Mouse (Mus musculus) heart, adult 10 weeks (tissue): ENCODE data around the gene Echdc3. TPM values are rescaled to one million over a fixed set of nuclear protein-coding genes. Genes with fewer than 3 reads are reported as not detected.

ENCODE experiments used
- polyA plus RNA-seq: library from polyadenylated mRNA; stranded (reverse); fragments of 350-450 nt; fragmentation: Illumina TruSeq; extraction: RNeasy Lipid Tissue Mini Kit (QIAGEN cat#74804); gene quantifications from one replicate; pipeline ENCODE4 v1.2.3, GENCODE M21; 2014; ENCODE audit warnings: low read depth, low replicate concordance

The Echdc3 gene
- polyA plus RNA-seq: 36.5 TPM

DNA sequence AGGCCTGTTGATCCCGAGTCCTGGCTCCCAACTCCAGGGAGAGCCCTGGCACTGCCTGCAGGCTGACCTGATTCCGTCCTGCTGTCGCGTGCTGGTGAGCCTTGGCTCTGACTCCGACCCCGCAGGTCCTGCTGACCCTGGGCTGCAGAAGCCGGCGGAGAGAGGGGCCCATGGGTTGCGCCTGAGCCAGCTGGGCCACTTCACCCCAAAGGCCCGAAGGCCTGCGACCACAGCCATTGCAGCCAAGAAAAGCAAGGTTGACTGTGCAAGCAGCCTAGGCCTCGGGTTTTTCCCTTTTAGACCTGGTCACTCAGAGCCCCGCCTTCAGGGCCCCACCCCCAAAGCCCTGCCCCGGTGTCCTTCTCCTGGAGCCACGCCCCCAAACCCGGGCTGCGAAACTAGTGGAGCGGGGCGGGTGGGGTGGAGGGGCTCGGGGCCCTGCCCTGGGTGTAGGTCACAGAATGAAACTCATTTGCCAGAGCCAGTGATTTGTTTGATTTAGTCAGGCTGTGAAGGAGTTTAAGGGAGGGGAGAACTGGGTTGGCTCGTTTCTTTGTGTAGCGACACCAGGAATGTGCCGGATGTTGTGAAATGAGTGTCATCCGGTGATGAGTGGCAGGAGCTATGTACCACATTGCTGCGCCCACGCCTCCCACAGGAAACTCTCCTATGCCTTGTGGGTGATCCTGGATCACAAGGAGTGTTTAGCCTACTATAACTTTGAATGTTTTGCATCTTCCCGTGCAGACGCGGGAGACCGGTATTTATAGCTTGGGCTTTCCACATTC is at the start of gene Echdc3:
Gene Echdc3, minus strand, starts transcription at position 310 of the 788 bp plus-strand sequence.

Other genes starting within 250 kb of the Echdc3 start
- 4.3 TPM for gene Proser2, start 82.8 kb downstream of the Echdc3 start, polyA plus RNA-seq
- 3.5 TPM for gene Usp6nl, start 109.6 kb upstream of the Echdc3 start, polyA plus RNA-seq